Mouse (Mus musculus) ovary, adult 2 months (tissue): ENCODE results near the gene Olfr1211. TPM values are rescaled to one million over a fixed set of nuclear protein-coding genes. Genes with fewer than 3 reads are reported as not detected.

Experiments used
- polyA plus RNA-seq: library from polyadenylated mRNA; depleted of rRNA; stranded (reverse); fragments of >200 nt; gene quantifications from 2 replicates; pipeline ENCODE4 v1.2.3, GENCODE M21; 2012; rRNA removed

Olfr1211 gene
- polyA plus RNA-seq: not detected in 2 replicates

GRCm38 (mm10) chr2:88938011-88938410 is at the start of gene Olfr1211:
TSS of gene Olfr1211 (minus strand) at chr2:88938111.

GRCm38 (mm10) chr2:88980181-88980580 is 42.3 kb upstream of the Olfr1211 start, which contains the start of gene Gm13762:
TSS of gene Gm13762 (minus strand) at chr2:88980281.

GRCm38 (mm10) chr2:88953669-88954068 is 15.8 kb upstream of the Olfr1211 start, which contains the start of gene Olfr1212:
TSS of gene Olfr1212 (plus strand) at chr2:88953969.

DNA sequence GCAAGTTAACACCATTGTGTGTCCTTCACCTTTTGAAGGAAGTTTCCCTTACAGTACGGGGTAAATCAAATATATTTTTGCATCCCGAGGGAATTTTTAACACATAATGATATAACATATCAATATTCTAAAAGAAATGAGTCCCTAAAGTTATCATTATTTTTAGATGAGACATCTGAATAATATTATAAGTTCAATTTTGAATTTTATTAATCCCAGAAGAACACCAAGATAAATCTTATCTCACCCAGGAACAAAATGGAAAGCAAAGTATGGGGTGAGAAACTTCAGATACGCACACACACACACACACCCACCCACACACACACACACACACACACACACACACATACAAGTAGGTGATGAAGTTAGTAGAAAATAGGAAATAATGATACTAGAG is 22.9 kb downstream of the Olfr1211 start, which contains the start of gene Olfr1209:
Gene Olfr1209 (minus strand): TSS at position 101 of the 400 bp plus-strand sequence.

GRCm38 (mm10) chr2:88902211-88902610 is 35.7 kb downstream of the Olfr1211 start, which contains the start of gene Olfr1208:
TSS of gene Olfr1208 (minus strand) at chr2:88902311.

Other genes with a start within 250 kb of the Olfr1211 start
- not detected in 2 replicates for gene Olfr1195, start 248.9 kb downstream of the Olfr1211 start, polyA plus RNA-seq
- gene Olfr1196, start 233.5 kb downstream of the Olfr1211 start, polyA plus RNA-seq: not detected in 2 replicates
- gene Olfr1197, start 205.7 kb downstream of the Olfr1211 start, polyA plus RNA-seq: not detected in 2 replicates
- not detected in 2 replicates for gene Olfr1198, start 186.7 kb downstream of the Olfr1211 start, polyA plus RNA-seq
- not detected in 2 replicates for gene Olfr1199, start 177.6 kb downstream of the Olfr1211 start, polyA plus RNA-seq
- gene Olfr1200, start 167.6 kb downstream of the Olfr1211 start, polyA plus RNA-seq: not detected in 2 replicates
- gene Olfr1201, start 145.1 kb downstream of the Olfr1211 start, polyA plus RNA-seq: not detected in 2 replicates
- gene Olfr1202, start 123.6 kb downstream of the Olfr1211 start, polyA plus RNA-seq: not detected in 2 replicates
- not detected in 2 replicates for gene Olfr1205, start 108.4 kb downstream of the Olfr1211 start, polyA plus RNA-seq
- not detected in 2 replicates for gene Olfr1204, start 88.8 kb downstream of the Olfr1211 start, polyA plus RNA-seq
- not detected in 2 replicates for gene Olfr1206, start 74.9 kb downstream of the Olfr1211 start, polyA plus RNA-seq
- not detected in 2 replicates for gene Olfr1208, start 35.8 kb downstream of the Olfr1211 start, polyA plus RNA-seq
- not detected in 2 replicates for gene Olfr1209, start 23.0 kb downstream of the Olfr1211 start, polyA plus RNA-seq
- gene Olfr1212, start 15.9 kb upstream of the Olfr1211 start, polyA plus RNA-seq: not detected in 2 replicates
- not detected in 2 replicates for gene Gm13762, start 42.2 kb upstream of the Olfr1211 start, polyA plus RNA-seq
- gene Olfr1214, start 54.5 kb upstream of the Olfr1211 start, polyA plus RNA-seq: not detected in 2 replicates
- not detected in 2 replicates for gene Olfr1215, start 68.9 kb upstream of the Olfr1211 start, polyA plus RNA-seq
- gene Olfr1216, start 80.2 kb upstream of the Olfr1211 start, polyA plus RNA-seq: not detected in 2 replicates
- gene Olfr1217, start 94.0 kb upstream of the Olfr1211 start, polyA plus RNA-seq: not detected in 2 replicates
- gene Olfr1218, start 123.1 kb upstream of the Olfr1211 start, polyA plus RNA-seq: not detected in 2 replicates
- gene Olfr1219, start 145.4 kb upstream of the Olfr1211 start, polyA plus RNA-seq: not detected in 2 replicates
- not detected in 2 replicates for gene Olfr1220, start 168.7 kb upstream of the Olfr1211 start, polyA plus RNA-seq
- not detected in 2 replicates for gene Olfr1221, start 179.2 kb upstream of the Olfr1211 start, polyA plus RNA-seq
- gene Olfr1222, start 194.9 kb upstream of the Olfr1211 start, polyA plus RNA-seq: not detected in 2 replicates
- gene Olfr1223, start 213.4 kb upstream of the Olfr1211 start, polyA plus RNA-seq: not detected in 2 replicates
- gene Olfr1224-ps1, start 226.0 kb upstream of the Olfr1211 start, polyA plus RNA-seq: not detected in 2 replicates
- gene Olfr1225, start 236.6 kb upstream of the Olfr1211 start, polyA plus RNA-seq: not detected in 2 replicates